Mouse (Mus musculus) heart, embryonic 16.5 days (tissue): ENCODE measurements at regions not wholly inside any gene's neighbourhood (a gene's known extent, or its start where the extent isn't known, plus 50 kb on each side); places are given as distances from the start of the nearest gene placed in this dataset.
A peak's percentile ranks its signal among the peaks of the same experiment; 100 is the strongest.

ENCODE experiments used
- ATAC-seq: fragments of 200-750 bp; cut with Nextera tagmentation; replicated peaks from 2 replicates; pipeline ENCODE4 v1.8.0; 2017; ENCODE audit warnings: moderate number of reproducible peaks; ENCODE audit not compliant: insufficient read depth, low FRiP score; ENCODE audit errors: extremely low read depth
- H3K27ac ChIP-seq: fragments of 300-500 bp; sonication (generic); 2 replicates; pipeline ENCODE4 v1.5.1; 2014; ENCODE audit warnings: mild to moderate bottlenecking, low read length, control low read depth, moderate library complexity
- H3K27me3 ChIP-seq: fragments of 300-500 bp; sonication (generic); 2 replicates; pipeline ENCODE4 v1.6.1; 2014; ENCODE audit warnings: low read length, mixed read lengths; ENCODE audit not compliant: control insufficient read depth, insufficient read depth
- H3K36me3 ChIP-seq: fragments of 300-500 bp; sonication (generic); 2 replicates; pipeline ENCODE4 v1.6.1; 2014; ENCODE audit not compliant: control insufficient read depth, insufficient read depth
- H3K4me1 ChIP-seq: fragments of 300-500 bp; sonication (generic); 2 replicates; pipeline ENCODE4 v1.6.1; 2014; ENCODE audit warnings: low read length, mixed read lengths; ENCODE audit not compliant: control insufficient read depth, insufficient read depth
- H3K4me2 ChIP-seq: fragments of 300-500 bp; sonication (generic); 2 replicates; pipeline ENCODE4 v1.6.1; 2014; ENCODE audit warnings: low read depth, mild to moderate bottlenecking, control low read depth, low read length
- H3K4me3 ChIP-seq: fragments of 300-500 bp; sonication (generic); 2 replicates; pipeline ENCODE4 v1.5.1; 2014; ENCODE audit warnings: mild to moderate bottlenecking, control low read depth, low read length
- H3K9ac ChIP-seq: fragments of 300-500 bp; sonication (generic); 2 replicates; pipeline ENCODE4 v1.6.1; 2014; ENCODE audit warnings: low read length, control low read depth
- H3K9me3 ChIP-seq: fragments of 300-500 bp; sonication (generic); replicated peaks from 2 replicates; pipeline ENCODE4 v1.6.1; 2016; ENCODE audit warnings: low read length; ENCODE audit not compliant: control insufficient read depth
- WGBS: fragments of 180-500 bp; shearing (Covaris S2); extraction: QIAGEN DNeasy Blood & Tissue Kit; methylation state at CpG from one replicate; pipeline ENCODE4 v1.1.7; 2014; 5-methylcytosine and 5-hydroxymethylcytosine counted together

GRCm38 (mm10) chr5:99782806-99783205 is 53.9 kb upstream of the Rasgef1b start:
- H3K4me1 ChIP-seq: peaks cover 16% of the 10 kb centered on the region
- H3K9ac ChIP-seq: no peak overlapping the region
- peak overlapping the region; percentile 56 for H3K27ac ChIP-seq
- H3K4me3 ChIP-seq: no peak overlapping the region
- ATAC-seq: peak; percentile 55; the same call in 1 of the 2 replicates
- H3K27me3 ChIP-seq: no peaks in the 10 kb centered on the region
- H3K36me3 ChIP-seq: no peaks in the 10 kb centered on the region
- no peak overlapping the region for H3K4me2 ChIP-seq
- no peaks in the 10 kb centered on the region for H3K9me3 ChIP-seq
- WGBS: 29% methylated on average over 1 of the region's 1 CpGs

GRCm38 (mm10) chr5:99785850-99786249 is 57.0 kb upstream of the Rasgef1b start:
- Histone ChIP-seq H3K9ac (no peak overlapping the region), H3K27me3 (no peaks in the 10 kb centered on the region), H3K27ac (no peak overlapping the region), H3K4me1 (peaks cover 16% of the 10 kb centered on the region), H3K4me2 (no peak overlapping the region), H3K4me3 (no peak overlapping the region), H3K9me3 (no peaks in the 10 kb centered on the region), H3K36me3 (no peaks in the 10 kb centered on the region)
- WGBS: 84% methylated on average over 9 of the region's 9 CpGs
- no peak for ATAC-seq

GRCm38 (mm10) chr5:99787239-99787638 is 58.4 kb upstream of the Rasgef1b start:
- Histone ChIP-seq H3K9me3 (no peaks in the 10 kb centered on the region), H3K4me3 (no peak overlapping the region), H3K27ac (0 out of 2 replicates have a peak overlapping the region, but pooled peaks have one; percentile 7), H3K9ac (no peak overlapping the region), H3K4me1 (peaks cover 12% of the 10 kb centered on the region), H3K4me2 (peak overlapping the region; percentile 23; the same call in 1 of the 2 replicates), H3K27me3 (no peaks in the 10 kb centered on the region), H3K36me3 (no peaks in the 10 kb centered on the region)
- 64% methylated on average over 10 of the region's 10 CpGs for WGBS
- no peak for ATAC-seq

GRCm38 (mm10) chr5:99787665-99788366 is 59.0 kb upstream of the Rasgef1b start:
- 71% methylated on average over 3 of the region's 3 CpGs for WGBS
- peaks cover 6% of the 10 kb centered on the region for H3K4me1 ChIP-seq

GRCm38 (mm10) chr5:99790733-99791132 is 61.9 kb upstream of the Rasgef1b start:
- Histone ChIP-seq H3K27me3 (no peaks in the 10 kb centered on the region), H3K4me3 (no peak overlapping the region), H3K9ac (no peak overlapping the region), H3K9me3 (no peaks in the 10 kb centered on the region), H3K4me2 (no peak overlapping the region), H3K4me1 (peaks cover 3% of the 10 kb centered on the region; the same call in 1 of the 2 replicates), H3K36me3 (no peaks in the 10 kb centered on the region), H3K27ac (no peak overlapping the region)
- no peak for ATAC-seq
- WGBS: 85% methylated on average over 5 of the region's 5 CpGs

More at GRCm38 (mm10) chr5:99787665-99788366, 59.0 kb upstream of the Rasgef1b start:
- Histone ChIP-seq H3K27ac (no peak overlapping the region), H3K36me3 (no peaks in the 10 kb centered on the region), H3K4me3 (no peak overlapping the region), H3K27me3 (no peaks in the 10 kb centered on the region), H3K9me3 (no peaks in the 10 kb centered on the region), H3K4me2 (no peak overlapping the region), H3K9ac (no peak overlapping the region)
- ATAC-seq: no peak

- Histone ChIP-seq H3K9me3 (no peaks in the 10 kb centered on the region), H3K4me3 (no peak overlapping the region), H3K27ac (no peak overlapping the region), H3K36me3 (no peaks in the 10 kb centered on the region), H3K9ac (no peak overlapping the region), H3K4me2 (no peak overlapping the region), H3K4me1 (no peaks in the 10 kb centered on the region), H3K27me3 (no peaks in the 10 kb centered on the region)
- no peak for ATAC-seq
- WGBS: 80% methylated on average over 8 of the region's 8 CpGs
Observed at GRCm38 (mm10) chr5:99800543-99800942, 71.7 kb upstream of the Rasgef1b start.

- 78% methylated on average over 13 of the region's 13 CpGs for WGBS
- no peaks in the 10 kb centered on the region for H3K9me3 ChIP-seq
- no peaks in the 10 kb centered on the region for H3K4me1 ChIP-seq
- H3K27me3 ChIP-seq: no peaks in the 10 kb centered on the region
- no peak for ATAC-seq
- no peak overlapping the region for H3K27ac ChIP-seq
- H3K4me2 ChIP-seq: no peak overlapping the region
- no peak overlapping the region for H3K4me3 ChIP-seq
- no peaks in the 10 kb centered on the region for H3K36me3 ChIP-seq
- H3K9ac ChIP-seq: no peak overlapping the region
Observed at GRCm38 (mm10) chr5:99801791-99802450, 73.1 kb upstream of the Rasgef1b start.

- Histone ChIP-seq H3K27ac (no peak overlapping the region), H3K4me1 (peaks cover 6% of the 10 kb centered on the region), H3K4me2 (no peak overlapping the region), H3K36me3 (no peaks in the 10 kb centered on the region), H3K9me3 (no peaks in the 10 kb centered on the region), H3K4me3 (no peak overlapping the region), H3K27me3 (no peaks in the 10 kb centered on the region), H3K9ac (no peak overlapping the region)
- 71% methylated on average over 6 of the region's 6 CpGs for WGBS
- no peak for ATAC-seq
Observed at GRCm38 (mm10) chr5:99826861-99827260, 79.2 kb upstream of the Vamp9 start.

- Histone ChIP-seq H3K27ac (no peak overlapping the region), H3K9me3 (no peaks in the 10 kb centered on the region), H3K4me1 (0 out of 2 replicates have a peak, but pooled peaks cover 2% of the 10 kb centered on the region), H3K4me3 (no peak overlapping the region), H3K9ac (no peak overlapping the region), H3K36me3 (no peaks in the 10 kb centered on the region), H3K27me3 (no peaks in the 10 kb centered on the region), H3K4me2 (no peak overlapping the region)
- WGBS: 36% methylated on average over 7 of the region's 7 CpGs
- ATAC-seq: no peak
Observed at GRCm38 (mm10) chr5:99828516-99828915, 77.5 kb upstream of the Vamp9 start.
